Comparison of ENCODE assay signal across 12 mouse cellular contexts in genomic region chr7:66165036-66165798, GRCm38 (mm10). TPM values are rescaled to one million over a fixed set of nuclear protein-coding genes. Genes with fewer than 3 reads are reported as not detected.
DNase-seq lines count a peak whose midpoint lies in the region; ATAC-seq and TF ChIP-seq lines count a peak whose summit lies in the region.
"Had no signal": no experiment of that assay in that cellular context is flagged by ENCODE, and none has a peak within 500 bp of the region (broad histone marks: within the 10 kb centered on the region; RNA-seq: fewer than 3 reads in every experiment).

No protein-coding gene starts in this region.

- WGBS in kidney, postnatal 0 days: 42% methylated on average over 5 of the region's 5 CpGs
- WGBS in forebrain, embryonic 13.5 days: 36% methylated on average over 5 of the region's 5 CpGs
- 64% methylated on average over 5 of the region's 5 CpGs for WGBS in olfactory bulb, adult 2 months

- no peaks in the 10 kb centered on the region for H3K4me1 ChIP-seq in kidney, postnatal 0 days (replicated peaks; ENCODE audit: insufficient read depth, low read length)
- peaks cover 28% of the 10 kb centered on the region for H3K4me1 ChIP-seq in forebrain, embryonic 13.5 days
- H3K4me1 ChIP-seq in olfactory bulb, adult 2 months (ENCODE audit: control insufficient read depth, insufficient read depth, low read length): peaks cover 6% of the 10 kb centered on the region; the same call in 1 of the 2 replicates

- peak; percentile 76 for DNase-seq in heart, adult 11 months
- DNase-seq in heart, adult 18-20 months: no peak
- DNase-seq in kidney, postnatal 0 days (ENCODE audit: low spot score): peak; percentile 85
- DNase-seq in kidney, postnatal 14 days: no peak
- no peak for DNase-seq in gastrocnemius, postnatal 25 days
- DNase-seq: B cell, adult 2 months; cerebellum, adult 9-10 months; kidney, postnatal 36 days had no signal

- no peak for TF ChIP-seq CTCF in kidney, postnatal 0 days (IDR thresholded peaks at IDR 0.05; ENCODE audit: low read depth)
- TF ChIP-seq CTCF in olfactory bulb, adult 2 months (IDR thresholded peaks at IDR 0.05; ENCODE audit: insufficient read depth, low read depth, low read length): no peak

- H3K4me2 ChIP-seq in kidney, postnatal 0 days (ENCODE audit: low read length): no peak overlapping the region
- H3K4me2 ChIP-seq in forebrain, embryonic 13.5 days: no peak overlapping the region

- no peak overlapping the region for H3K4me3 ChIP-seq in kidney, postnatal 0 days (replicated peaks; ENCODE audit: low read depth, low read length)
- H3K4me3 ChIP-seq in forebrain, embryonic 13.5 days: no peak overlapping the region
- H3K4me3 ChIP-seq in olfactory bulb, adult 2 months (ENCODE audit: insufficient read depth, low read depth, low read length): no peak overlapping the region
- H3K4me3 ChIP-seq: erythroblast, embryonic 14.5 days had no signal

- no peaks in the 10 kb centered on the region for H3K27me3 ChIP-seq in kidney, postnatal 0 days (ENCODE audit: insufficient read depth, low read length)
- no peaks in the 10 kb centered on the region for H3K27me3 ChIP-seq in forebrain, embryonic 13.5 days

- H3K9ac ChIP-seq in kidney, postnatal 0 days (ENCODE audit: low read depth, low read length): no peak overlapping the region
- no peak overlapping the region for H3K9ac ChIP-seq in forebrain, embryonic 13.5 days

- 0 out of 2 replicates have a peak, but pooled peaks have one; percentile 43 for ATAC-seq in kidney, postnatal 0 days (replicated peaks; ENCODE audit: low FRiP score, low read depth)
- peak; percentile 73 for ATAC-seq in forebrain, embryonic 13.5 days
- ATAC-seq in monocyte, adult 5-6 weeks (replicated peaks; ENCODE audit: insufficient number of reproducible peaks, low FRiP score, low TSS enrichment, poor library complexity, severe bottlenecking): no peak

- no peaks in the 10 kb centered on the region for H3K36me3 ChIP-seq in kidney, postnatal 0 days (ENCODE audit: insufficient read depth, low read length)
- H3K36me3 ChIP-seq in forebrain, embryonic 13.5 days (ENCODE audit: poor library complexity, severe bottlenecking): no peaks in the 10 kb centered on the region

- H3K9me3 ChIP-seq in kidney, postnatal 0 days (replicated peaks; ENCODE audit: low read length): no peaks in the 10 kb centered on the region
- no peaks in the 10 kb centered on the region for H3K9me3 ChIP-seq in forebrain, embryonic 13.5 days (replicated peaks)

- TF ChIP-seq POLR2A in olfactory bulb, adult 2 months (IDR thresholded peaks at IDR 0.05; ENCODE audit: insufficient read depth, low read depth, low read length): no peak

- peak overlapping the region; percentile 31; the same call in 1 of the 2 replicates for H3K27ac ChIP-seq in kidney, postnatal 0 days
- peak overlapping the region; percentile 71 for H3K27ac ChIP-seq in forebrain, embryonic 13.5 days
- peak overlapping the region; percentile 34; the same call in 1 of the 2 replicates for H3K27ac ChIP-seq in olfactory bulb, adult 2 months (ENCODE audit: insufficient read depth, low read depth, low read length)

RNA-seq across cellular contexts. Expression of gene Chsy1, which starts 55.9 kb away (rescaled TPM):
- total RNA-seq in heart, adult 18-20 months (2021): 10 to 100 TPM in 1 of 2 experiments, 1 to 10 TPM in 1; 9.7 to 11.8 TPM
- polyA plus RNA-seq in kidney, postnatal 0 days (2015; fragmentation: Nextera tagmentation; extraction: Ambion mirVana): 12.0 and 12.2 TPM in 2 replicates
- polyA plus RNA-seq in forebrain, embryonic 13.5 days (2015; fragmentation: Nextera tagmentation; extraction: Ambion mirVana): 14.2 and 14.5 TPM in 2 replicates
- not detected in 2 replicates for polyA plus RNA-seq in olfactory bulb, adult 2 months (2012; ENCODE audit: insufficient read depth, insufficient read length, low replicate concordance, missing spikeins)
- total RNA-seq in gastrocnemius, postnatal 25 days (2021): 1 to 10 TPM; 3.4 to 3.8 TPM
- total RNA-seq in monocyte, adult 5-6 weeks (2017): 91.3 to 286 TPM (median 103 TPM) in 3 replicates

Comparison
In these comparisons a context has a peak if more than half of its experiments do, and no peak if none do; other contexts are left out.
1. DNase-seq: peak in heart, adult 11 months (single experiment) and kidney, postnatal 0 days (single experiment); none in heart, adult 18-20 months (0 of 2), kidney, postnatal 14 days (single experiment) and gastrocnemius, postnatal 25 days (single experiment).
2. Peak in every context shown above with its lines, with median percentiles within 50 percentile points of each other: H3K27ac ChIP-seq.